Mouse (Mus musculus) urinary bladder, postnatal 4 days (tissue): ENCODE results near the gene St5.
A peak's percentile ranks its signal among the peaks of the same experiment; 100 is the strongest.

Experiments
- DNase-seq, 2 experiments: peaks; one replicate each; pipeline ENCODE4 v3.0.0; 2021 to 2022; ENCODE audit warnings: low spot score in 2 of 2

The St5 gene

GRCm38 (mm10) chr7:109641102-109641501, 62.3 kb downstream of the St5 start:
- DNase-seq, result no peak

DNA sequence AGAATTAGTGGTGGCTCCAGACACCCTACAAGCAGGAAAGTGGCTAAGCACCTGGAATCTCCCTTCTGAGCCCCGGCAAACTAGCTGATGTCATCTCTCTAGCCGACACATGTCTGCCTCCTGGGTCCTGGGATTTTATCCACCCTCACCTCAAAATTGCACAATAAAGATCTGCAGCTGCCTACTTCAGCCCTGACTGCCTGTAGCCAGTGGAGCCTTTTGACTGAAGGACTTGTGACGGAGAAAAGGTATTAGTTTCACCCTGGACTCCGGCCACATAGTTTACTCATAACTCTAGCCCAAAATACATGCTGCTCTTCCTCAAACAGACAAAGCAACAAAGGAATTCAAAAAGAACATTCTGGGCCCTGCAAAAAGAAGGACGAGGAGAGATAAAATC, 66.0 kb downstream of the St5 start:
- DNase-seq, result no peak

DNA sequence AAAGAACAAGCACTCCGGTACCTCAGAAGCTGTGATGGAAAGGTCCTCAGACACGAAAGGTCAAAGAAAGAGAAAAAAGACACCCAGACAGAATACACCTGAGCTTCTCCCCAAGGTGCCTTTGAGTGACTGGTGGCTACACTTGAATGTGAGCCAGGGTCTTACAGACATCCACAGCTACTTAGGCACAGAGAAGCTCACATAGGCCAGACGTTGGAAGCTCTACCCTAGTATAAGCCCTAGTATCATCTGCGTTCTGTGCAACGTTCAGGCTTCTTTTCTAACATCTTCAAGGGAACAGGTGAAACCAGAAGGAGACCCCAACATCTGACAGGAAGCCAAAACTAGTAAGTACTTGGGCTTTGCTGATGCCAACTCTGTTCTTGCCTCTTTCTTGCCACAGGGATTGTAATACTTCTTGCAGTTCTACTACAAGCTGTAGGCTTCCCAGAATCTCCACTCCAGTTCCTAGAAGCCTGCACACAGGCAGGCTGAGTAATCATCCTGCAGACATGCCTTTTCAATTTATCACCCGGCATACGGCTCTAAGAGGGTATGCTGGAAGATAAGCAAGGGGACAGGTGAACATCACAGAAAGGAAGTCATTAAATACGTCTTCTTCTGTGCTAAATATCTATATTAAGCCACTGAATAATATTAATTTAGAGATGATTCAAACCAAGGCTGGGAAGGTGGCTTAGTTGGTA, 67.2 kb downstream of the St5 start:
- no peak for DNase-seq

DNA sequence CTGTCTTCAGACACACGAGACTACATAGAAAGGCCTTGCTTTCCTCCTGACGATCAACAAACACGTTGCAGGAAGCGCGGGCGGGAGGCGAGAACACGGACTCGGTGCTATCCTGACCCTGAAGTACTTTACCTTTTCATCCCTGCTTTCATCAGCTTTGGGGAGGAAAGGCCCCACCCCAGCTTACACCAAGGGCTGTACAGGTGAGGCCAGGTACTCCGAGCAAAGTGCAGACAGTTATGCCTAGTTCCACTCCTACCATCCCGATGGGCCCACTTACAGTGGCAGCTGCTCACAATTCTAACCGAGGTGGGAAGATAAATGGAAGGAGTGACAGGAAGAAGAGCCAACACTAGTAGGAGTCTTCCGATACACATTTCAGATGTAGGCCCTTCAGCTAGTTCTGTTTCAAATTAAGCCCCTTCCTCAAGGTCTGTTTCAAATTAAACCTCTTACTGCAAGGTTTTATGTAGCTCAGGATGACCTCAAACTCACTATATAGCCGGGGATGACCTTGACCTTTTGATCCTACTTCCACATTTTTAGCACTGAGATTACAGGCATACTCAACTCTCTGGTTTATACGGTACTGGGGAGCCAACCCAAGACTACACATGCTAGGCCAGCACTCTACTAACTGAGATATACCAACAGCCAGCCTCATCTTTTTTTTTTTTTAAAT, 69.9 kb downstream of the St5 start:
- DNase-seq, result no peak

DNA sequence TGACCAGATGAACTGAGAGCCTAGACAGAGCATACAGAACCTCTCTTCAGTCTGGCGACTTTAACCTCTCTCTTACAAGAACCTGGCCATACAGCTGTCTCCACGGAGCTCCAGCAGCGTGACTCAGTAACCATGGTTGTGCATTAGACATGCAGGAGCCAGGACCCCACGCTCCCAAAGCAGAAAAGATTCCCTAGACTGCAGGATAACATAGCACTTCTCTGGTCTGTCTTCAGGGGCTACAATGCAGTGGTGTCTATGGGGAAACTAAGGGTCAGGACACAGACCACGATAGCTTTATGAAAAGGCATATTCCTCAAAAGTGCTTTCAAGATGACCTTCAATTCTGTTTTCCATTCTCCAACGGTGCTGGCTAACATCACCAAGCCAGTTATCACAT, 72.1 kb downstream of the St5 start:
- DNase-seq, result no peak

- DNase-seq, result no peak
Observed at GRCm38 (mm10) chr7:109629871-109630778, 73.3 kb downstream of the St5 start.

DNA sequence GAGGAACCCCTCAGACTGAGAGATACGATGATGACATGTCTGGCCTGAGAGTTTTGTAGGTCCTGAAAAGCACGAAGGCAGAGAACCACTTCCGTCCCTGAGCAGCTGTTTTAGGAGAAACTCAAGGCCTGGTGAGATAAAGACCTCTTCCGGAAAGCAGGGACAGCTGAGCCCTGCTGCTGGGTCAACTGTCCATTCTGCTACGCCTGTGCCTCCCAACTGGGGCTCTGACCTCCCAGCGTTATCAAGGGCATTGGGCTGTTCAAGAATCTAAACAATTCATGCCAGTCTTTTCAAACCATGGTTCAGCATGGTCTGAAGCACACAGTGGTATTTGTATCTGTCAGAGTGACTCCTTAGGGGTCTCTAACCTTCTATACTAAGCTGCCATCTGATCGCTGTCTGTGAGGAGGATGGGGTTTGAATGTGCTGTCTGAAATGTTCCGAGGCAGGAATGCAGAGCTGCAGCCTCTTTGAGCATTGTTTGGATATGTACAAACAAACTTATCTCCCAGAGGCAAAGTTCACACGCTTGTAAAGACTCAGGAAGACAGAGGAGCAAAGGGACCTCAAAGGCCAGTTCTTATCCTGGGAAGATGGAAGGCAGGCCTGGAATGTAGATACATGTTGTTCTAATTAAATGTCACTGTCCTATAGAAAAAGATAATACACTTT, 74.3 kb downstream of the St5 start:
- DNase-seq, result no peak

GRCm38 (mm10) chr7:109627851-109628250, 75.6 kb downstream of the St5 start:
- no peak for DNase-seq

- no peak for DNase-seq
Observed at GRCm38 (mm10) chr7:109622234-109622838, 81.1 kb downstream of the St5 start.

GRCm38 (mm10) chr7:109620967-109621366, 82.4 kb downstream of the St5 start:
- no peak for DNase-seq

DNA sequence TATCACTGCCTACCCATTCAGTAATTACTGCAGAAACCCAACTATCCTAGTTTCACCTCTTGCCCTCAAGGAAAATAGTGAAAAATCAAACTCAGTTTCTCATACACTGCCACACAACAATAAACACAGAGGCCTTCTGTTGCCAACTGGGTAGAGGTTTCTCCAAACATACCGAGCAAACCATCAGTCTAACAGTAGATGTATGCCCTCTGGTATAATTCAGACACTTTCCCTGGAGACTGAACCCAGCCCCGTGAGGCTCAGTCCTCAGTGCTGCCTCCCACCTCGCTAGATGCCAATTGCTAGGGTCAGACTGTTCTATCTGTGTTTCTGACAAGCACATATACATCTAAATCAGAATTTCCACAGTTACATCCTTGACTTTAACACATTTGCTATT, 83.1 kb downstream of the St5 start:
- no peak for DNase-seq

- DNase-seq, result peak in 1 of 2 experiments; percentile 77
Observed at GRCm38 (mm10) chr7:109618721-109619120, 84.7 kb downstream of the St5 start.

DNA sequence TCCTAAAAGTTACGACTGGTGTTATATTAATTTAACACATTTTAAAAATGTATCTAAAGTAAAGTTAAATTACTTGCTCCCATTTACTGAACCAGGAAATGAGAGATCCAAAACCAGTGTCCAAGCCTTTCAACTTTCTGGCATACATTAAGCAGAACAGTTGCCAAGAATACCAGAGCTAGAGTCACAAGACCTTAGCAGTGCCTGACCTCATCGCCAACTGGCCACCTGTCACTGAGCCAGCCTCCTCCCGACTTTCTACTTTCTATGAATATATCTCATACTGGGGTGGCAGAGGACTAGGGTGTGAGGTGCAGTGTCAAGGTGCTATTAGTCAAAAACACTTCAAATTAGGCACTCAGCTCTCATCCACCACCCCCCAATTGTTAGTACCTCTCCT, 85.6 kb downstream of the St5 start:
- no peak for DNase-seq

DNA sequence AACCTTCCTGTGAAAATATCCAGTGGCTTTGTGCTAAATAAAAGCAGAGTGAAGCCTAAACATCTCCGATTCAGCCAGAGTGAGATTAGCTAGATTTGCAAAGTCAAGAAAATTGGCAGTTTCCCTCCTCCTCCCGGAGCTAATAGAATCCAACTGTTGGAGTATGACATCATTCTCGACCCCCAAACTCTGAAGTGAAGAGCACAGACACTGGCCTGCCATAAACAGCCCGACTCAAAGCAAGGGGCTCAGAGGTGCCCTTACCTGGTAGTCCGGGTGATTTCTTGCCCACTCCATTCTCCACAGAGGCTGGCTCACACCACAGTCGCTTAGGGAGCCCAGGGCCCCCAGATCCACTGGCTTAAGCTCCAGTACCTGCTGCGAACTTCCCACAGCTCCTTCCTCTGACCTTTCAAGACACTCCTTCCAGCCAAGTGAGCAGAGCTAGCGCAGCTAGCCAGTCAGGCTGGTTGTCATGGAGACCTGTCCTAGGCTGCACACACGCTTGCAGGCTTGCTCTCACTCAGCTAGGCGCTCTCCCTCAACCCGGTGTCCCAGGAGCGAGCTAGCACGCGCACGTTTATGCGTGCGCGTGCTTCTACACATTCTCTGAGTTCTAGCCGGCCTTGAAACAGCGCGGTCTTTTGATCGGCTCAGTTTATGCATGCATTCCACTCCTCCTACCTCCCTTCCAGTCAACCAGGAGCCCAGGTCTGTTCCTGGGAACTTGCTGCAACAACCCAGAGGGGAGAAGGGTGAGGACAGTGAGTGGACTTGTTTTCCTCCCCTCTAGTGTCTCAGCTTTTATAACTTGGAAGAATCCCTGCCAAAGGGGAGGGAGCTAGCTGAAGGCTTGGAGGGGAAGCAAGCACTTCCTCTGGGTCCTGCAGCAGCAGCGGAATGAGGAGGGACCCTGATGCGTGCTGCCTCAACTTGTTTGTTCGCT, 87.1 kb downstream of the St5 start:
- DNase-seq, result peak; percentile 73 to 79

DNA sequence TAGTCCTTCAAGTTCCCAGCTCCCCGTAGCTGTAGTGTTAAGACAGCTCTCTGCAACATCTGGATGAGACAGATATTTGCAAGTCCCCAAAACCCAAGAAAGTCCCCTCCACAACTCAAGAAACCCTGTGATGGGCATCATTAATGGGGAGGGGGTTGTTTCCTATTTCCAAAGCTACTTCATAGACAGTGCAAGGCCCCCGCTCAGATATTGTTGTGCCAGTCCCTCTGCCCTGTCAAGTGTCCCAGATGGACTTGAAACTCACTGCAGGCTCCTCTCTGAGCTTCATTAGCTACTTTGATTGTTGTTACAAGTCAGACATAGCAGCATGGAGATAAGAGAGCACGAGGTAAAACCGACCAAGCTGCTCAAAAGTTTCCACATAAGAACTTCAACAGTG, 87.8 kb downstream of the St5 start:
- DNase-seq, result no peak

- no peak for DNase-seq
Observed at GRCm38 (mm10) chr7:109614939-109615338, 88.5 kb downstream of the St5 start.

GRCm38 (mm10) chr7:109613531-109614021, 89.8 kb downstream of the St5 start:
- no peak for DNase-seq

DNA sequence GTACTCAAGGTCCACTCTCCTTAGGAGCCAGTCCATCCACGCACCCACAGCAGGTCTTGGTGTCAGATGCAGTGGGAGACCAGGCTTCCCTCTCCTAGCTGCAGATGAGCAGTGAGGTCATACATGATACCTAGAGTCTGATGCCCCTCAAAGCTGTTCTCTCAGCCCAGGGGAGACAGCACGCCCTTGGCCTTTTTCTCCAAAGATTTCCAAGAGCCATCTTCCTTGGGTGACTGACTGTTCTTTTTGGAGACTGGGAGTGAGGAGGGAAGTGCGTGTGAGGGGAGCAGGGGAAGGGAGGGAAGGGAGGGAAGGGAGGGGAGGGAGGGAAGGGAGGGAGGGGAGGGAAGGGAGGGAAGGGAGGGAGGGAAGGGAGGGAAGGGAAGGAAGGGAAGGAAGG, 90.4 kb downstream of the St5 start:
- DNase-seq, result no peak

- no peak for DNase-seq
Observed at GRCm38 (mm10) chr7:109612531-109612930, 90.9 kb downstream of the St5 start.

DNA sequence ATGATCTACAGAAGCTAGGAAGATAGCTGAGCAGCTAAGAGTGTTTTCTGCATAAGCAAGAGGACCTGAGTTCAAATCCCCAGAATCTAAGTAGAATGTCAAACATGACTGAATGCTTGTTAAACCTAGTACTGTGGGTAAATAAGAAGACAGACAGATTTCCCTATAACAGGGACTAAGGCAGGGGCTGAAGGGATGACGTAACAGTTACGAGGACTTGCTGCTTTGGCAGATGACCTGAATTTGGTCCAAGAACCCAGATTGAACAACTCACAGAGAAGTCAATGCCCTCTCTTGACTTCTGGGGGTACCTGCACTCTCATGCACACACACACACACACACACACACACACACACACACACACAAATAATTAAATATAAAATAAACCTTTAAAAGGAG, 93.1 kb downstream of the St5 start:
- DNase-seq, result no peak
